Mouse (Mus musculus) heart, postnatal 0 days (tissue): ENCODE measurements at regions not wholly inside any gene's neighbourhood (a gene's known extent, or its start where the extent isn't known, plus 50 kb on each side); places are given as distances from the start of the nearest gene placed in this dataset.

ENCODE experiments used
- CTCF ChIP-seq: IDR thresholded peaks from 2 replicates; pipeline ENCODE4 v1.5.1; 2016; ENCODE audit warnings: antibody characterized with exemption, control low read depth, low read depth
- EP300 ChIP-seq: IDR thresholded peaks from 2 replicates; pipeline ENCODE4 v1.6.1; 2016; ENCODE audit warnings: antibody characterized with exemption, low read depth

DNA sequence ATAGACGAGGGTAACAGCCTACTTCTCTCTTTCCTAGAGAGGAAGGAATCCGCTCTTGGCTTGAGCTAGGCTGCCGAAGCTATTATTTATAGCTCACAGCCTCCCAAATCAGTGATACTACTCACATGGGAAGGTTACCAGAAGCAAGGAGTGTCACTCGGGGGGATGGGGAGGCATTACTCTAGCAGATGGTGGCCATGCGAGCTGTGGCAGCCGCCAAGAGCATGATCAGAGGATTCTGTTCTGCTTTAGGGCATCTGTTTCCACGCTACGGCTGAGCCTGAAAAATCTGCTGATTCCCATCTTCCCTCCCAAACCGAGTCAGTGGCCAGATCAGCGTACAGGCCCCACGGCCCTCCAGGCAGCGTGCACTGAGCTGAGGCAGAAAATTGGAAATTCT, 79.5 kb downstream of the Kctd12 start:
- TF ChIP-seq CTCF (no peak), EP300 (no peak)
